Mouse (Mus musculus) c-Kit-positive CD71-positive TER-119-negative erythroid progenitor cells, embryonic 14.5 days (primary cell): ENCODE measurements around the gene Vsir.

ENCODE experiments used
- DNase-seq: peaks from one replicate; pipeline ENCODE4 v3.0.0-alpha.2; 2013; ENCODE audit warnings: low read depth

Vsir gene

DNA sequence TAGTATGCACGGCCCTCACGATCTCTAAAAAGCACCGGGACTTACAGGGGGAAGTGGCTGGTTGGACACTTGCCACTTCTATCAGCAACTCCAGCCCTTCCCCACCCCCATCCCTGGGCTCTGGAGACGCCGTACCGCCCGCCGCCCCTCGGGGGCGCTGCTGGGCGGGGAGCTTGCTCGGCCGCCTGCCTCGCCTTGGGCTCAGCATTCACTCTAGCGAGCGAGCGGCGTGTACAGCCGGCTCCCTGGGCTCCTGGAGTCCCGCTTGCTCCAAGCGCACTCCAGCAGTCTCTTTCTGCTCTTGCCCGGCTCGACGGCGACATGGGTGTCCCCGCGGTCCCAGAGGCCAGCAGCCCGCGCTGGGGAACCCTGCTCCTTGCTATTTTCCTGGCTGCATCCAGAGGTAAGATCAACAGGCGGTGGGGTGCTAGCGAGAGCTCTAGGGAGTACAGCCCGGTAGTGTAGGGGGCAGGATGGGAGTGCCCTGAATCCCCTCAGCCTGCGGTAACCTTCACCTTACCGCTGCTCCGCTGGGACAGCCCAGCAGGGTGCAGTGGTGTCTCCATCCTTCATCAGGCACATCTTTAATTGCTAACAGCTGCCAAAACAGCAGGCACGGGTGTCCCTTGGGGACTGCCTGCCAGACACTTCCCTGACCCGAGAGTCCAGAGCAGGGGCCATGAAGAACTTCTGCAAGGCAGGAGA is at the start of gene Vsir:
TSS of gene Vsir (plus strand) at position 151 of the 705 bp plus-strand sequence.
- DNase-seq, result peak; percentile 65

DNA sequence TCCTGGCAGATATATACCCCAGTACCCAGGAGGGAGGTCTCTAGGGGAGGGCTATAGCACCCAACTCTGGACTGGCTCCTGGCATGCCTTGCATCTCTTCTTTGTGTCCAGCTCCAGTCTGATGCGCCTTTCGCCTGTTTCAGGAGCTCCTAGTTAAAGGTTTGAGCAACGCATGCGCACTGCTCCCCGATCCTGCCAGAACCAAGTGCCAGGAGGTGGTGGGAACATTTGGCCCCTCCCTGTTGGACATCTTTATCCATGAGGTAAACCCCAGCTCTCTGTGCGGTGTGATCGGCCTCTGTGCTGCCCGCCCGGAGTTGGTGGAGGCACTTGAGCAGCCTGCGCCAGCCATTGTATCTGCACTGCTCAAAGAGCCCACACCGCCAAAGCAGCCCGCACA is 47.0 kb upstream of the Vsir start:
- DNase-seq, result no peak

DNA sequence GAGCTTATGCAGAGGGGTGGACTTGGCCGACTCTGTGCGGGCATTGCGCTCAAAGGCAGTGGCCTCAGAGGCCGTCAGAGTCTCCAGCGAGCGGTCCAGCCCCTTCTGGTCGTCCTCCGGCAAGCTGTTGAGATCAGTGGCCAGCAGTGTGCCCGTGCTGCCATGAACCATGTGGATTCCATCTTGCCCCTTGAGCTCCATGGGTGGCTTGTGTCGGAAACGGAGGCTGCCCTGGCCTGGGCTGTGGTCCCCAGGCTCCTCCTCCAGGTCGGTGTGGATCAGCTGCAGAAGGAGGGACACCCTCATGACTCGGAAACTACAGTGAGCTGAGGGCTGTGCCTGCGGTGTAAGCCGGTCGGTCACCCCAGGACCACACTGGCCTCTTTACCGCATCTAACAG is 43.2 kb upstream of the Vsir start:
- no peak for DNase-seq

DNA sequence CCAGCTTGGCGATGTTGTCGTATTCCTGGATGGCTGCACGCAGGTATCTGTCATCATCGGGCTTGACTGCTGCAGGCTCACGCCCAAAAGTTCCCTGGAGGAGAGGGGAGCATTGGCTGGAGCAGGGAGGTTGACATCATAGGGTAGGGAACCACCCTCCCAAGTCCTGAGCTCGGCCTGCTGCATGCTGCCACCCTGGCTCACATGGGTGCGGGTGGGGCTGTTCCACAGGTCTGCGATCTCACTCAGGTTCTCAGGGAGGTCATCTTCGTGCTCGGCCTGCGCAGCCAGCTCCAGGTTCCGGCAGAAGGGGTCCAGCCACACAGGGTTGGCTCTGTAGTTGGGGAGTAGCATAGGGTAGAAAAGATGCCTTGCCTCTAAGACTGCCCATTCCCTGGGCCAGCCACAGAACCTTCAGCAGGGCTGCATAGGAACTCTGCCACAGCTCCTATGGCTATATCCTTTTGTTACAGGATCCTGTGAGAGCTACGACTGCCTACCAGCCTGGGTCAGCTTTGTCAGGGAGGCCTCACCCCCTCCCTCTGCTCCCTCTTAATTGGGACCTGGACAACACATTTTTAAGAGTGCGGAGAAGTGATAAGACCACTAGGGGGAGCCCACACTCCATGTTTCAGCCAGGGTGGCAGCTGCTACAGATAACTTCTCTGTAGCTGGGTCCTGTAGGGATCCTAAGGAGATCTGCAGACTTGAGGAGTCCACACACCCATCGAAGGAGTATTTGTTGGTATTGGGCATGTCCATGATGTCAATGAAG is 41.6 kb upstream of the Vsir start:
- DNase-seq, result peak; percentile 68

DNA sequence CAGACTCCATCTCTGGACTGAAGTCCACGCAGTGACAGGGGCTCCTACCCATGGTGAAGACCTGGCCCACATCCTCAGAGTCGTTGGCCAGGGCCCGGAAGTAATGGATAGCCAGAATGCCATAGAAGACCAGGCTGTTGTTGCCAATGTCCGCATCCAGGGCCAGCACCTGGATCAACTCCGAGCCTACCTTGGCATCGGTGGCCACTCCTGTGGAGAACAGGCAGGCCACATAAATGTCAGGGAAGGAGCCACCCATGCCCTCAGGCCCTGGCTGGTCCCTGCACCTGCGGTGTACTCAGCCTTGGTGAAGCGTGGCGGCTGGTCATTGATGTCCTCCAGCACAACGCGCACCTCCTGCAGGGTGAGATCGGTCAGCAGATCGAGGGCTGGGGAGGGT is 36.0 kb upstream of the Vsir start:
- DNase-seq, result no peak

DNA sequence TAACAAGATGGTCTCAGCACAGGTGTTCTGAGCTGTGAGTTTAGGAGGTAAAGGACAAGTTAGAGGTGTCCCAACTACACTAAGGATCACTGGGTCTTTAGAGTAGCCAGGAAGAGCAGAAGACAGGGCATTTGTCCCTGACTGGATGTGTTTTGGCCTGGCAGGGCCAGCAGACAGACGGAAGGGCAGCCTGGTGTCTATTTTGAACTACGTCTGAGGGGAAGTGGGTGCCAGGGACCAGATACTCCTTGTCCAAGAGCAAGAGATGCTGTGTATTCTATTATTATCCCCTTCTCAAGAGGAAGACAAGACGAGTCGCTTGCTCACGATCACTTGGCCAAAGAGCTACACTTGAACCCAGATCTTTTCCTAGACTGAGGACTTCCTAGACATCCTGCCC is 33.0 kb upstream of the Vsir start:
- no peak for DNase-seq

DNA sequence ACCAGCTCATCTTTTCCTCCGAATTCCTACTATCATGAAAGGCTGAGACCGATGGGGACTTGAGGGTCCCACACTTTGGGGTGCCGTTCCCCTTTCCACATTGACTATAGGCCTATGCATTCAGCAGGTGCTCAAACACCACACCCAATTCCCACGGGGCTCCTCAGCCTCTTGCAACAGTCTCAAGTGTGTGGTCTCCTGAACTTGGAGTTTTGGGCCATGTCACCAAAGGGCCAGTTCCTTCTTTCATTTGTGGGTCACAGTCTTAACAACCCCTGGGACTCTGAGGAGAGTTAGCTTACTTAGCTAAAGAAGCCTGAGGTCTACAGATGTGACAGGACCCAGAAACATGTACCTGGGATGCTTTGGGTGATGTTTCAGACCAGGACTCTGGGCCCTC is 30.5 kb upstream of the Vsir start:
- no peak for DNase-seq

DNA sequence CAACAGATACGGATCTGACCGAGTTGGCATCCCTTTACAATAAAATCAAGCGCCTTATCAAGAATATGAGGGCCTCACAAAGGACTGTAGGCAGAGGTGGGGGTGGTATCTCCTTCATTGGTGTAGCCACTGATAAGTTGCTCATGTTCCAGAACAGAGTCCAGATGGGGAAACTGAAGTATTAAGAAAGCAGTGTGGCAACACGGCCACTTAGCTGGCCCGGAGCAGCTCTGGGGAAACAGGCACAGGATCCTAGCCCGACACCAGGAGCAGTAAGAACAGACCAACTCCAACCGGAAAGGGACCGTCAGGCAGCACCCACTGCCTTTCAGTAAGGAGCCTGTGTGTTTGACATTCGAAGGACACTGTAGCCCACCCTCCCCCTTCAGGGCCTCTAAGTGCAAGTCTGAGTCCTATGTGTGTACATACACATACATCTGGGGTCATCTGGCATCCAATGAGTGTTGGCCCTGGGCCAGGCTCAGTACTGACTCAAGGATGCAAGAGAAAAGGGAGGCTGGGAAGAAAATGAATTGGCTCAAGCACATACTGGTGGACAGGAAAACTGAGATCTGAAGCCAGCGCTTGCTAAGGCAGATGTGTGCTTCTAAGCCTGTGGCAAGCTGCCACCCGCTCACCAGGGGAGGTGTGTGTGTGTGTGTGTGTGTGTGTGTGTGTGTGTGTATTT is 17.5 kb upstream of the Vsir start:
- DNase-seq, result no peak

DNA sequence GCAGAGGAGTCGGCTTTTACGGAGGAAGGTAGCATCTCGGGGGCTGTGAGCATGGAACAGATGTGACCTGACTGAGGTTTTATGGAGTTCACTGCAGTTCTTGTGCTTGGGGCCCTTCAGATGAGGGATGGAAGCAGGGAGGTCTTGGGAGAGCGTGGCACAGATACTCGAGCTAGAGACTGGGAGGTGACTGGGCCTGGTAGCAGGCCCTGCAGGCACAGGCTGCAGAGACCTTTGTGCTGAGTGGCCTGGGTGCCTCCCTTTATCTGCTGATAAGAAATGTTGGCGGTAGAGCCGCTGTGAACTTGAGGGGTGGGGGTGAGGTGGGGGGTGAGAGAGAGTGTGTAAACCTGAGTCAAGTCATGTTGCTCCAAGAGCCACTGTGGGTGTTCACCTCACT is 12.1 kb upstream of the Vsir start:
- DNase-seq, result no peak

DNA sequence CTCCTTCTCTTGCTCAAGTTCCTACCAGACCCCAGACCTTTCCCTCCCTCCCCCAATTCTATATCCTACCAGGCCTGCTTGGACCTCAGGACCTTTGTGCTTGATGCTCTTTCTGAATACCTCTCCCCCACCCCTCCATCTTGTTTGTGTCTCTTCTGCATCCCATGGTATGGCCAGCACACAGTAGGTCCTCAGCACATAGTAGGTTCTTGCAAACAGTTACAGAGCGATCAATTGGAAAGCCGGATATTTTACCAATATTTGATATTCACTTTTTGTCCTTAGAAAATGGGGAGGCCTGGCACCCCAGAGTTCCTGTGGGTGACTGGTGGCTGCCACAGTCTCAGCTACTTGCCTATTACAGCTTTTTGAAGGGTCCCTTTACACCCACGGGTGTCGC is 11.6 kb upstream of the Vsir start:
- no peak for DNase-seq

DNA sequence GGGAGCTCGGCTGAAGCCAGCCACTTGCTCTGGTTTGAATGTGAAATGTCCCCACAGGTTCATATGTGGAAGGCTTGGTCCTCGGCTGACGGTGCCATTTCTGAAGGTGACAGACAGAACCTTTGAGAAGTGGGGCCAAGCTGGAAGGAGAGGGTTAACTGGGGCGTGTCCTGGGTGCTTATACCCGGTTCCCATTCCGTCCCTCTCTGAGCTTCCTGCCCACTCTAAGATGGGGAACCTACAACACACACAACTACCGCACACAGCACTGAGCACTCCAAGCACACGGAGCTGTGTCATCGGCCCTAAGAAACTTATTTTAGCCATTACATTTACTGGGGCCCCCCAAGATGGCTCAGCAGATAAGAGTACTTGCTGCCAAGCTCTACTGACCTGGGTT is 5.1 kb upstream of the Vsir start:
- DNase-seq, result no peak

DNA sequence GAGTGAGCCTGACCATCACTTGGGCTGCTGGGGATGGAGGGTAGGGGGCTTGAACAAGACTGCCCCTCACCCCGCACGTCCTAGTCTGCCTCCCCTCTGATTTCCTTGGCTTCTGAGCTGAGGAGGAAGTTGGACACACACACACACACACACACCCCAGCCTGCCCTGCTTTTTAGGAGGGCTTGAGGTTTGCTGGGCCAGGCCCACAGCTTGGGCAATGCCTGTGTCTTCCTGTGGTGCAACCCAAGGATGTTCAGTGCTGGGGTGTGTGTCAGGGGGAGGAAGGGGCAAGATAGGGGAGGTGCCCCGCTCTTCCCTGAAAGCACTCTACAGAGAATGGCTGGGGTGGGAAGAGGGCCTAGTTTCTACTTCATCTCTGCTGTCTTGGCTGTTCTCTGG is 2.5 kb upstream of the Vsir start:
- DNase-seq, result no peak

DNA sequence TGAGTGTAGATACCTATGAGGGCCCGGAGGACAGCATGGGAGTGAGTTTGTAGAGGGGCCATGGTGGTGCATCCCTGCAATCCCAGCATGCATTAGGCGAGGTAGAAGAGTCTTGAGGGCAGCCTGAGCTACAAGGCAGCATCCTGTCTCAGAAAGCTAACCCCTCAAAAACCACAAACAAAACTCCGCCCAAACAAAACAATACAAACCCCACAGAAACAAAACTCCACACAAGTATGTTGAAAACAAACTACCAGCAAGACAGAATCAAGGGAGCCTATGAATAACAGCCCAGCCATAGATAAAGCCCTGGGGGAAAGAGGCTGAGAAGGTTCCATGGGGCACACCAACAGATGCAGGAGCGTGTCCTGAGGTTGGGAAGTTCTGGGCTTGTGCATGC is 595 bp upstream of the Vsir start:
- DNase-seq, result no peak

DNA sequence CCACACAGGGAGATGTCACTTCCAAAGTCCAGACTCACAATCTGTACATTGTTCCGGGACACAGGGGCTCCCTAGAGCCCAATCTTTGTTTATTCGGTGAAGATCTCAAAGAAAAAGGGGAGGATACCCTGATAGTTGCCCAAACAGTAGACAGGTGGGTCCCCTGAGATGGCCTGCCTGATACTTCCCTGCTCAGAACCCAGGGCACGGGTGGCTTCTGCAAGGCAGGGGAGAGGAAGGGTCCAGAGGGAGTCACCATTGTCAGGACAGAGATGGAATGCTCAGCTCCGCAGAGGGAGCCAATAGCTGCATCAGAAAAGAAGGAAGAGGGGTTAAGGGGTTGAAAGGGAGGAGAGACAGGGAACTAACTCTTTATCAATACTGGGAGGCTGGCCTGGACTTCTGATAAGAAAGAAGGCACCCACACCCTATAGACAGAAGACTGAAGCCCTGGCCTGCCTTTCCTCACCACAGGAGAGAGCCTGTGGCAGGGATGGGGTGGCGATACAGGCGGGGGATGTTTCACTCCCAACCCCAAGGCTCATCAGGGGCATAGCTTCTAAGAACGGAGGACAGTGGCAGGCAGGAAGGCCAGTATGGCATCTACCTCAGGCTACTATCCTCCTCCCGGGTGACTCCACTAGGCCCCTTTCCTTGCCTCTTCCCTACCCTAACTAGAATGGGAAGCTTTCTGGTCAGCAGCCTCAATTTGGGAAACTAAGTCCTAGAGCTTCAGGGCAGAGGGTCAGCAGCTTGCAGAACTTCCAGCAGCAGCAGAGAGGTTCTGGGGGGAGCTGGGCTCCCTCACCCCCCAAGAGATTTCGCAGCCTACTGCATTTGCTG is 1.3 kb downstream of the Vsir start:
- no peak for DNase-seq

DNA sequence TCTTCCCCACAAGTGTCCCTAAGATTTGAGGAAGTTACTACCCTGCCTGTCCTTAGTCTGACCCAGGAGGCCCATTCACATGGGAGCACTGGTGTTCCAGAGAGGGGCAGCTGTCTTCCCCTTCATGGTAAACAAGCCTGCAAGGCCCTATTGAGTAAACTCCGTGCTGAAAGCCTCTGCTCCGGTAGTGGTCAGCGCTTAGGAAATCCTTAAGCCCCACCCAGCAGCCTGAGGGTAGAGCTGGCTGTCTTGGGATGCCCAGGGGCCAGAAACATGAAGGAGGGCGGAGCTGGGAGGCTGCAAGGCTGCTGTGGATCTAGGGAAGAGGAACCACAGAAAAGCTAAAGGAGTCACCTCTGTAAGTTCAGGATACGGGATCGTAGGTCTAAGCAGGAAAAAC is 2.4 kb downstream of the Vsir start:
- DNase-seq, result no peak

DNA sequence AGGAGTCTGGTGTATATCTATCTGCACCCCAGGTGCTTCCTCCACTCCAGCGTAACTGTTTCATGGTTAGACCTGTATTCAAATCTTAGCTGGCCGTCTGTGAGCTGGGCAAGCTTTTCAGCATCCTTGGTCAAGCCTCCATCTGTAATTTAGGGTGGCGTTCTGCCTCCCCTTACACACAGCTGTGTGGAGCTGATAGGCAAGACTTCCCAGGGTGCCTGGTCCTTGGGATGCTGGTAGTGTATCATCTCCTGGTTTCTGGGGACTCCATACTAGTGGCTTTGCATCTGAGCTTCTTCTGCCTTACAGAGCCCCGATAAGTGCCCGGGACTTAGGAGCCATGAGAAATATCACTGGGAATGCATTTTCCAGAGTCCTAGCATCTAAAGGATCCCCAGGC is 3.0 kb downstream of the Vsir start:
- DNase-seq, result no peak

DNA sequence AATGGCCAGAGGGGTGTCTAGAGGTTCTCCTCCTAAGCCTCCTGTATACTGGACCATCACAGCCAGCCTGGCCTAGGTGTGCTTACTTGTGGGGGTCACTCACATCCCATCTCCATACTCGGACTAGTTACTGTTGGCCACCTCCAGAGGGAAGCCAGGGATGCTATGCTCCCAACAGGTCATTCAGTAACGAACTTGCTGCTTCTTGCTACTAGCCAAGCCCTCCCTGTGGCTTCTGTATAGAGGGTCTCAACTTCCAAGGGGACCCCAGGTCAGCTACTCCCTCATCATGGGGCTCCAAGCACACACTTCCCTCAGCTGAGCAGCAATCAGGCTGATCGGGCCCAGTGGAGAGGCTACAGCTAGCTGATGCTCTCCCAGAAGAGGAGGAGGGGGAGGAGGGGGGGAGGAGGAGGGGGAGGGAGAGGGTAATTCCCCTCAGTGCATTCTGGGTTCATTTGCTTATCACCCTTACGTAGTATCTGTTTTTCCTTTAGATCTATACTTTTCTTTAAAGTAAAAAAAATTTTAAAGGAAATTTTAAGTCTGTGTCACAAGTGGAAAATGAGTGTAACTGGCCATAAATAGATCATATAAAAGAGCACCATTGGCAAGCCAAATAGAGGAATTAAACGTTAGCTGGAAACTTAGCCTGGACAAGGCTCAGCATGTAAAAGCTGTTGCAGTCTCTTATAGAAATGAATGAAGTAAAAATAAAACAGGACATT is 3.6 kb downstream of the Vsir start:
- DNase-seq, result no peak

DNA sequence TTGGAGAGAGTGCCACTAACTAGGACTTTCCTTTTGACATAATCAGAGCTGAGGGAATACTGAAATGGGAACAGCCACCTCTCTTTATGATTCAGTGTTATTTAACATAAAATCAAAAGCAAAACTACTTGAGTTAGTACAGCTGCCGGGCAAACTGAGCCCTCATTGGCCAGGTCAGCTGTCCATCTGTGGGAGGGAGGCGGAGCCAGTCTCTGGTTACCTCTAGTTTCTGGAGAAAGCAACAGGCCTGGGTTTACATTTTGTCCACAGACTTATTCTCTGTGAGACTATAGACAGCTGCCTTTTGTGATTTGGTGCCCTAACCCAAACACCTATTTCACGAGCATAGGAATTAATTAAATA is 4.1 kb downstream of the Vsir start:
- peak; percentile 71 for DNase-seq

DNA sequence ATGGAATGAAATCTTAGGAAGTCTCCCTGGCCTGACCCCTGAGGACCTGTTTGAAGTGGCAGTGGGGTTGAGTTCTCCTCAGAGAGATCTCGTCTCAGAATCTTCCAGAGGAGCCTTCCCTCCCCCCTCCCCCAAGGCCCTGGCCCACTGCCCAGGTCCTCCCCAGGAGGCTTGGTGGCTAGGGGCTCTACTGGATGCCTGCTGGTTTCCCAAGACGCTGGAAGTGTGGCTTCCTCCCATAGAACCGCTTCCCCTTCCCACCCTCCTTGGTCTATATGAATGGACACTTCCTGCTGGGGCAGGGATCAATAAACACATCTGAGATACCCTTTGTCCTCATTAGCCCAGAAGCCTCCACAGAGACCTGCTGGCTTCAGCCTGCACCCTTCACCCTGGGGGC is 4.6 kb downstream of the Vsir start:
- no peak for DNase-seq

DNA sequence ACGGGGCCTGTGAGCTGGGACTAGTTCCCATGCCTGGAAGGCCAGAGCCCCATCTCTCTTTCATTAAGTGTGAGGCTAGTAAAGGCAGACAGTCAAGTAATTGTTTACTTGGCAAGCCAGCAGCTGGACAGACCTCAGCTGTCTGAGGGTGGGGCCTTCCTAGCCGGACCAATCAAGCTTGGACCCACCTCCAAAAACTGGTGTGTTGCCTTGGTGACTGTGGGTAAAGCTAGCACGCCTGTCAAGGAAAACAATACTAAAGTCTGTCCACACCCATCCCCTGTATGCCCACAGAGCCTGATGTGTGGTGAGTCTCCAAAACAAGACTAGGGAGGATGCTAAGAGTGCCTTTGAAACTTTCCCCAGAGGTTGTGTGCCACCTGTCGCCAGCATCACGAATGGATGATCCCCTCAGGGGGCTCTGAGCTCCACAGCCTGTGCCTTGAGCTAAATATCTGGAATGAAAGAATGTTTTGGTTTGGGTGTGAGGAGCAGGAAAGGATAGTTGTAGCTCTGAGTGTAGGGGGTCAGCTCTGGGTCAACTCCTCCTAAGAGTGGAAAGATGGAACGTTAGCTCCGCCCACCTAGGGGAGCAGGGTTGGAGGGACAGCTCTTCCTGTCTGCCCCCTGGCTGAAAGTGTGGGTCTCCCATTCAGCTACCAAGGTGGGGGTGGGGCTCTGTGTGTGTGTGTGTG is 5.3 kb downstream of the Vsir start:
- no peak for DNase-seq
